Mouse (Mus musculus) heart, adult 8-10 months (tissue): ENCODE data around the gene Anapc15. TPM values are rescaled to one million over a fixed set of nuclear protein-coding genes. Genes with fewer than 3 reads are reported as not detected.

ENCODE experiments used
- DNase-seq: peaks from one replicate; pipeline ENCODE4 v3.0.0; 2022; ENCODE audit warnings: low spot score
- total RNA-seq, 4 experiments: library from RNA; stranded (reverse); gene quantifications; 2 replicates each; pipeline ENCODE4 v1.2.4; 2022

Gene Anapc15
- total RNA-seq, 4 experiments from 2014 or later, result 20.8 to 26.8 (median 24.9) TPM

DNA sequence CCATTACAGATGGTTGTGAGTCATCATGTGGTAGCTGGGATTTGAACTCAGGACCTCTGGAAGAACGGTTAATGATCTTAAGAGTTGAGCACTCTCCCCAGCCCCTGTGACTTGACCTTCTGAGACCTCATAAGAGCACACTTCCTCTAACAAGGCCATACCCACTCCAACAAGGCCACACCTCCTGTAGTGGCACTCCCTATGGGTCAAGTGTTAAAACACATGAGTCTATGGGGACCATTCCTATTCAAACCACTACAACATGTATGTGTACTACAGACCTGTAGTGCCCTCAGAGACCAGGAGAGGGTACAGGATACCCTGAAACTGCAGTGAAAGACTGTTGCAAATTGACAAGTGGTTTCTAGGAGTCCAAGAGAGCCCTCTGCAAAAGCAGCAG lies 15.6 kb upstream of the Anapc15 start:
- DNase-seq, result no peak

DNA sequence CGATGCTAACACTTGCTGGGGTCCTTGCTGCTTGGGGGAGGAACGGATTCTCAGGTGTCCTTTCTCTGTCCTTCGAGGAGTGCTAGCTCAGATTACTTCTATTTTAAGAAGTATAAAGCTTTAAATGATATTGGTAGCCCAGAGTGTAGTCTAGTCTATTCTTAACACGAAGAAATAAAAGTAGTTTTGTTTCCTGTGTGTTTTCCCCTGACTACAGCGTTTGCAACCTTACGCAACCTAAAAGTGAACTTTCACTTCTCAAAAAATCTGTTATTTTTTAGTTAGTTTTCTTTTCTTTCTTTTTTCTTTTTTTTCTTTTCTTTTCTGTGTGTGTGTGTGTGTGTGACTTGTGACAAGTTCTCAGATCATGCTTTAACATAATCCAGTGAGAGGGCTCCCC lies 11.8 kb upstream of the Anapc15 start:
- DNase-seq, result no peak

GRCm38 (mm10) chr7:101852846-101853245 lies 10.7 kb upstream of the Anapc15 start:
- no peak for DNase-seq

GRCm38 (mm10) chr7:101853816-101854215 lies 9.7 kb upstream of the Anapc15 start:
- no peak for DNase-seq

DNA sequence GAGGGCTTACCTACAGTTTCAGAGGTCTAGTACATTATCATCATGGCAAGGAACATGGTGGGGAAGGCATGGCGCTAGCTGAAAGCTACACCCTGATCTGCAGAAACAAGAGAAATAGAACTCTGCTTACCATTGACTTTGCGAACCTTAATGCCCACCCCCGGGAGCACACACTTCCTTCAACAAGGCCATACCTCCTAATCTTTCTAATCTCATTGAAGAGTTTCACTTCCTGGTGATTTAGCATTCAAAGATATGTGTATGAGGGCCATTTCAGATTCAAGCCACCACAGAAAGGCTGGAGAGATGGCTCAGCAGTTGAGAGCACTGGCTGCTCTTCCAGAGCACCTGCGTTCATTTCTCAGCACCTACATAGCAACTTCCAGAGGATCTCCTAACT lies 6.4 kb upstream of the Anapc15 start, which contains the start of gene Folr2:
TSS of gene Folr2 (minus strand) at position 101 of the 400 bp plus-strand sequence.
- no peak for DNase-seq

DNA sequence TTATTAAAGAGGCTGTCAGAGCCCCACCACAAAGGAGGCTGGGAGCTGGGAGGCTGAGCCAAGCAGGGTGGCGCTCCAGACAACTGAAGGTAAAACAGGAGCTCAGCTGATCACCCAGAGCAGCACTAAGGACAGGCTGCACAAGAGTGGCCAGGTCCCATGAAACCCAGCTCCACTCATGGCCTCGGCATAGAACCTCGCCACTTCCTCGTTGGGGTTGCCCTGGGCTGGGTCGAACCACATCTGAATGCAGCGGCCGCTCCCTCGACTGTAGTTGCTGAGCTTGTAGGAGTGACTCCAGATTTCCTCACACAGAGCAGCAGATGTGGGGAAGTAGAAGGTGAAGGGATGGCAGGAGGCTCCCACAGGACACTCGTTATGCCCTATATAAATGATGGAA lies 5.2 kb upstream of the Anapc15 start:
- DNase-seq, result no peak

- no peak for DNase-seq
These were observed 2.5 kb upstream of the Anapc15 start for GRCm38 (mm10) chr7:101860978-101861377.

DNA sequence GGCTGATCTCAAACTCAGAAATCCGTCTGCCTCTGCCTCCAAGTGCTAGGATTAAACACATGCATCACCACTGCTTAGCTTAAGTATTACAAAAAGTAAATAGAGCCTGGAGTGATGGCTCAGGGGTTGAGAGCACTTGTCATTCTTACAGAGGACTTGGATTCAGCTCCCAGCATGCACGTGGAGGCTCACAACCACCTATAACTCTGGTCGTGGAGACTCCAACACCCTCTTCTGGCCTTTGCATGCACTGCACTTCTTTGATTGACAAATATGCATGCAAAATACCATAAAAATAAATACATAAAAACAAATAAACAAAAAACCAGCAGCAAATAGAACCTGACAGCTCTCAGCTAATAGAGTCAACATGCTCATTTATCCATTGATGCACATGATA lies 1.2 kb upstream of the Anapc15 start:
- DNase-seq, result no peak

- no peak for DNase-seq
These were observed 3.2 kb downstream of the Anapc15 start for GRCm38 (mm10) chr7:101866491-101867265.

DNA sequence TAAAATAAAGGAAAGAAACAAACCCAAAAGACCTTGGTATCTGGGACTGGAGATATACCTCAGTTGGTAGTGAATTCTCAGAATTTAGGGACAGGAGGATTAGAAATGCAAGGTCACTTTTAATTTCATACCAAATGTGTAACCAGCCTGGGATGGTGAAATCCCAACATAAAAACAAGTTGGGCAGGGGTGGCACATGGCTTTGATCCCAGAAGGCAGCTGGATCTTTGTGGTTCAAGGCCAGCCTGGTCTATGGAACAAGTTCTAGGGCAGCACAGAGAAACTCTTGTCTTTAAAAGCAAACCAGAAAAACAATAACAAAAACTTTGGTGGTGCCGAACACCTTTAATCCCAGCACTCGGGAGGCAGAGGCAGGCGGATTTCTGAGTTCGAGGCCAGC lies 4.0 kb downstream of the Anapc15 start:
- DNase-seq, result no peak

GRCm38 (mm10) chr7:101868241-101869162 lies 5.0 kb downstream of the Anapc15 start:
- no peak for DNase-seq

GRCm38 (mm10) chr7:101869163-101869500 lies 5.6 kb downstream of the Anapc15 start:
- DNase-seq, result no peak

GRCm38 (mm10) chr7:101870629-101871028 lies 7.1 kb downstream of the Anapc15 start, which contains the start of gene Folr1:
TSS of gene Folr1 (minus strand) at chr7:101870788.
- no peak for DNase-seq

GRCm38 (mm10) chr7:101871296-101871695 lies 7.8 kb downstream of the Anapc15 start:
- DNase-seq, result no peak

DNA sequence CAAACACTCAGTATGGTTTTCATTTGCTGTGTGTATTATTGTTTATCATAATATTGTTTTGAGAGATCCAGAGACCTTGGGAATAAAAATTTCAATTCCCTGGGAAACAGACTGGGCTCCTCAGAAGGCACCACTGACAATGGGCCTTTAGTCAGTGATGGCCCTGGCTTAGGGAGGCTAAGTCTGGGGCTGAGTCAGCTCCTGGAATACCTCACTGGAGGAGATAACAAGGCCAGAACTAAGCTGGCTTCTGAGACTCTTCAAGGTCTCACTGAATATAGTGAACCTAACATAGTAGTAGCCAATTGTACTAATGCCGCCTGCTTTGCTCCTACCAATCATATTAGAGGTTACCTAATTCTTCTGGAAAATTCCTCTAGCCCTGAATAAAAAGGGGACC lies 12.5 kb downstream of the Anapc15 start:
- no peak for DNase-seq

DNA sequence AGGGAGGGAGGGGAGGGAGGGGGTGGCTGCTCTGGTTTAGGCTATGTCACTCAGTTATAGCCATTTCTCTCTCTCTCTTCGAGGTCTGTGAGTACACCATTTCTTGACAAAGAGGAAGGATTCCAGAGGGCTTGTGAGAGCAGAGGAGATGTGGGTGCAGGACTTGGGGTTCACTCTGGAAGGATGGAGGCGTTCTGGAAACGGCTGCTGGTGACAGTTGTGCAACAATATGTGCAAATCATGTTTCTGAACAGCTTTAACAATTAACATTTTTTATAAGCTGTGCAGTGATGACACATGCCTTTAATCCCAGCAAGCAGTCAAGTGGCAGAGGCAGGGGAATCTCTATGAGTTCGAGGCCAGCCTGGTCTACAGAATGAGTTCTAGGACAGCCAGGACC lies 17.3 kb downstream of the Anapc15 start:
- no peak for DNase-seq

DNA sequence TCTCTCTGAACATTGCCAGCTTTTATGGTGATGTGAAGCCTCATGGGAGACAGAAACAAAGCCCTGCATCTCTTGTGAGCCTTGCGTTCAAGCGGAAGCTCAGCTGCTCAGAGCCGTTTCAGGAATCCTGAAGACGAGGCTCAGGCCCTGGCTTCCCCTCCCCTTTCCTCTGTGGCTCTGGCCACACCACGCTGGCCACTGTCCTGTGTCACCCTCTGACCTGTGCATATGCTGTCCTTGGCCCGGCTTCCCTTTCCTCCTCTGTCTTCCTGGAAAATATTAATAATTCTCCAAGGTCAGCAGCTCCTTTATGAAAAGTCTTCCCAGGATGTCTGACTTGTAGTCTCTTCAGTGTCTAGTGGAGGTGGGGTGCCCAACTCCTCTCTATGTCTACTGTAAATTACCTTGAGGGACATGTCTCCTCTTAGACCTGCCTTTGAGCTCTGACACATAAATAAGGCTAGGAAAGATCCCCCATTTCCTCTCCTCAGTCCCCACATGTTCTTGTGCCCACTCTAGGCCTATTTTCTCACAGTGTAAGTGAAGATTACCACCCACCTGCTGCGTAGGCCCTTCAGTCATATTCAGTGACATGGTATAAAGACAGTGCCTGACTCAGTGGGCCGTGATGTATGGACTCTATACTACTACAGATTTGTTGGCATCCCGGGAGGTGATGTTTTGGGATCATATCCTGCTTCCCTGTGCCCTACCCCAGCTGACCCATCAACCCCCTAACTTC lies 19.1 kb downstream of the Anapc15 start:
- DNase-seq, result no peak

- DNase-seq, result no peak
These were observed 20.6 kb downstream of the Anapc15 start for GRCm38 (mm10) chr7:101884160-101884559.

GRCm38 (mm10) chr7:101886274-101886673 lies 22.8 kb downstream of the Anapc15 start:
- DNase-seq, result no peak

DNA sequence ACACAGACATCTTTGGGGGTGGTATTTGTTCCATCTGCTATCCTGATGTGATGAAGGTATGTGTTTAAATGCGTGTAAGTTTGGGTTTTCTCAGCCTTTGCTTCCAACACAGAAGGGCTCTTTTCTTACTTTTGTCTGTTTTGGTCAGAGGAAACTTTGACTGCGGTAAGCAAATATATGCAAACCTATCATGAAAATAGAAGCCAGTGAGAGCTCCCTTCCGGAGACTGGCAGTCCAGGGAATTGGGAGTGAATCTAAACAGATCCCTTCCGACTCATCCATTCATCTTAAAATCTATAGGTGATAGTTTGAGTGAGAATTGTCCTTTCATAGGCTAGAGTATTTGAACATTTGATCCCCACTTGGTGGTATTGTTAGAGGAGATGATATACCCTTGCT lies 24.9 kb downstream of the Anapc15 start:
- DNase-seq, result no peak

DNA sequence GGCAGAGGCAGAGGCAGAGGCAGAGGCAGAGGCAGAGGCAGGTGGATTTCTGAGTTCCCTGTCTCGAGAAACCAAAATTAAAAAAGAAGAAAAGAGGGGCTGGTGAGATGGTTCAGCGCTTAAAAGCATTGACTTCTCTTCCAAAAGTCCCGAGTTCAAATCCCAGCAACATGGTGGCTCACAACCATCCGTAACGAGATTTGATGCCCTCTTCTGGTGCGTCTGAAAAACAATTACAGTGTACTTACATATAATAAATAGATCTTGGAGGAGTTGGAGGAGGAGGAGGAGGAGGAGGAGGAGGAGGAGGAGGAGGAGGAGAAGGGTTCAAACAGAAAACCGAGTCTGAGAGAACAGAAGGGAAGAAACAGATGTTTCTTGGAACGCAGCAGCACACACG lies 32.2 kb downstream of the Anapc15 start:
- DNase-seq, result no peak
